Mouse (Mus musculus) gastrocnemius, adult 18-20 months (tissue): ENCODE results near the gene Cpt1c. TPM values are rescaled to one million over a fixed set of nuclear protein-coding genes. Genes with fewer than 3 reads are reported as not detected.

ENCODE experiments used
- DNase-seq: peaks from one replicate; pipeline ENCODE4 v3.0.0; 2021; ENCODE audit warnings: low spot score
- total RNA-seq, 2 experiments: library from RNA; stranded (reverse); gene quantifications; 2 replicates each; pipeline ENCODE4 v1.2.3; 2021

Cpt1c gene
- total RNA-seq, 2 experiments from 2014 or later = 0.64 to 1.4 TPM

GRCm38 (mm10) chr7:44999753-45000152, 25.1 kb upstream of the Cpt1c start:
- DNase-seq = no peak

DNA sequence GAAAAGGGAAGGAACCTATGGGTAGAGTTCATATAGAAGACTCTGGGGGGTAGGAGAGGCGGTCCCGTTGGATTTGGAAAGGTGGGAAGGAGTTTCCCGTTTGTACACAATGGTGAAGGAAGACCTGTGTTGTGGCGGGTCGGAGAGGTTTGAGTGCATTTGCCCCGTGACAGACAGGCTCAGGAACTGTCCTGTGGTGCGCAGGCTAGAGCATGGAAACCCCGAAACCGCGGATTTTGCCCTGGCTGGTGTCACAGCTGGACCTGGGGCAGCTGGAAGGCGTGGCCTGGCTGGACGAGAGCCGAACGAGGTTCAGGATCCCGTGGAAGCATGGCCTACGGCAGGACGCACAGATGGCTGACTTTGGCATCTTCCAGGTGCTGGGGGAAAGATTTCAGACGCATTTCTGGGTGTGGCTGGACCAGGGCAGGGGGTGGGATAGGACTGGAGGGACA, 23.9 kb upstream of the Cpt1c start, which contains the start of gene Bcl2l12:
Gene Bcl2l12, minus strand, starts transcription at position 212 of the 455 bp plus-strand sequence.
- peak; percentile 43 for DNase-seq

DNA sequence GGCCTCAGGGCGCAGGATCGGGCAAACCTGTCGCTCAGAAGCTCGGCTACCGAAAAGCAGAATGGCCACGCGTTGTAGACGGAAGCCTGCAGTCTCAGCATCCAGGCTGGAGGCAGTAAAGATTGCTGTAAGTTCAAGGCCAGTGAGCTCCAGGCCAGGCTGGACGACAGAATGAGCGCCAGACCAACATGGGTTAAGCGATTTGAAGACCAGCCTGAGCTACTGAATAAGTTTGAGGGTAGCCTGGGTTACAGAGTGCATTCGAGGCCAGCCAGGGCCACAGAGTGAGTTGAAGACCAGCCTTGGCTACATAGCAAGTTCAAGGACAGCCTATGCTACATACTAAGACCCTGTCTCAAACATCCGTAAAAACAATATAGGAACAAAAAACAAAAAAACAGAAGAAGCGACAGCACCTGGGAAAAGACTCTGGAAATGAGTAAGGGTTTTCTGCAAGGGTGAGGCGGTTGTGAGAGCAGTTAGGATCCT, 23.3 kb upstream of the Cpt1c start:
- DNase-seq = no peak

GRCm38 (mm10) chr7:44997231-44997939, 22.7 kb upstream of the Cpt1c start, which contains the start of gene Irf3:
Gene Irf3 (plus strand): TSS chr7:44997648.
- DNase-seq = peak; percentile 98

DNA sequence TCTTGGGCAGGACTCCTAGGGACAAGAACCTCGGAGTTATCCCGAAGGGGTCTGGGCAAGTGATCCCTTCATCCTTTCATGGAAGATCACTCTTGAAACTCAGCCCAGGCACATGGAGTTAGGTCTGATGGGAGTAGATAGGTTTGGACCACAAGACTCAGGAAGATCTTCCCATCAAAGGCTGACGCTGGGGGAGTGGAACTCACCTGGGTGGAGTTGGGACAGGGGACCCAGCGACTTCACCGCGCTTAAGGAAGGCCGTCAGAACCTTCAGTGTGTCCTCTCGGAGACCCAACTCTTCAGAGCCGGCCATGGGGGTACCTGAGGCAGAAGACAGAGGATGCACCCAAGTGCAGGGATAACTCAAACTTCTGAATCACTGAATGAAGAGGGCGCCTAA, 22.0 kb upstream of the Cpt1c start:
- no peak for DNase-seq

DNA sequence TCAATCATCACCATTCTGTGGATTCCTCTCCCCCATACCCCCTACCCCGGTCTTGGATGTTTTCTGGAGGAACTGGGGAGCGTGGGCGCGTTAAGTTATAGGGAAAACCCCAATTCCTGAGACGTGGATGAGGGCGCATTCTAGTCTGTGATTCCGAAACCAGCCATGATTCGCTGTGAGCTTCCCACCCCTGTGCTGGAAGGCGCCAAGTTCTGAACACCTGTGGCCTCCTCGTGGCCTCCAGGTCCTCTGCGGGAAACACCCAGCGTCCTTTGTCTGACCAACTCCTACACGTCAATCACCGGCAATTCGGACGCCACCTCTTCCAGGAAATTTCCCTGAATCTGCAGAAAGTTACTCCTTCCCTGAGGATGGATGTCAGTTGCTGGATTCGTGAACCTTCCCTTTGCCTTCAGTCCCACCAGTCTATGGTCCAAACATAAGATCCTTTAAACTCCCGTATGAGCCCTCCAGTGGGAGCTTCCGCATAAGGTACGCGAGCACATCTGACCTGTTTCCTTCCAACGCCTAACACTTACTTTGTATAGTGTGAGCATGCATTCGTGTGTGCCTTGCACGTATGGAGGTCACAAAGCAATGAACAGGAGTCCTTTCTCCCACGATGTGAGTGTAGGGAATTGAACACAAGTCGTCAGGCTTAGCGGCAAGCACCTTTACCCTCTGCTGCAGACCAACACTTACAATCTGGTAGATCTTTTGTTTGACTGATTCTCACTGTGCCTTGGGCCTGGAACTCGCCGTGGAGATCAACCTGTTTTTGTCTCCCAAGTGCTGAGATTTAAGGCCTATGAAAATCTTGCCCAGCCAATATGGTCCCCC, 12.4 kb upstream of the Cpt1c start:
- DNase-seq = no peak

DNA sequence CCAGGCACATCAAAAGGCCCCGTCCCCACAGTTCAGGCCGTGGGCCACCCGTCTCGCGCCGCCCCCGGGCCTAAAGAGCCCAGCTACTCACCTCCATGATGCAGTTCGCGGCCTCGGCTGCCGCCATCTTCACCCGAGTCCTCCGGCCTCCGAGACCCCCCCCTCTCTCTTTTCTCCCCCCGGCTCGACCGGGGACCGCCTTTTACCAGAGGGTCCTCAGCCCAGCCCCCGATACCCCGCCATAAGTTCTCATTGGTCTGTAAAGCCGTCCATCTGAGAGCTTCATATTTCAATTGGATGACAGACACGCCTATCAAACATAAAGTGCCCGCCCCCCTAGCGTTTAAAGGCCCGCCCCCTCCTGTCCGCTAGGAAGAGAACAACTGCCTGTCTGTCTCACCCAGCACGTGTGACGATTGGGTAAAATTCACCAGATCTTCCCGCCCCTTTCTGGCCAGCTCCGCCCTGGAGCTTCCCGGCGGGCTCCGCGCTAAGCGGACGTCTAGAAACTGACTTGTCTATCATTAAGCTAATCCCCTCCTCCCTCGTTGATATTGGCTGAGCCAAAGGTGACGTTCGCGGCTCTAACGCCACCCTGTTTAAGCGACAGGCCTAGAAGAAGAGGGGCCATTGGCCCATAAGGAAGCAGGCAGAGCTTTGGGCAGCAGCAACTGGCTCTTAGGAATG, 11.7 kb upstream of the Cpt1c start, which contains the start of gene Prmt1:
Gene Prmt1, minus strand, starts transcription at position 377 of the 687 bp plus-strand sequence.
- DNase-seq = peak; percentile 99

- DNase-seq = peak; percentile 64
Measured at GRCm38 (mm10) chr7:44985595-44986191, 11.0 kb upstream of the Cpt1c start.

DNA sequence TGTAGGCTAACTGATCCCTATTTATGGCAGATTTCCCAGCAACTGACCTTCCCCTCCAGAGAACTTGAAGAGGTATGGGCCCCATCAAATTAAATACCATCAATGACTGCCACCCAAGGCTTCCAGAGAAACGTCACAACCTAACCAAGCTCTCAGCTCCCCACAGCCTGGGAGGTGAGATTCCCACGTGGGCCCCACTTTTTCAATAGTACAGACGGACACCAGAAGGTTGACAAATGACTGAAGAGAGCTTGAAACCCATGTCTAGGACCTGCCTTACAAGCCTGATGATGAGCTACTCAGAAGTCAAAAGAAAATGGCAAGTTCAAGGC, 10.1 kb upstream of the Cpt1c start:
- DNase-seq = no peak

DNA sequence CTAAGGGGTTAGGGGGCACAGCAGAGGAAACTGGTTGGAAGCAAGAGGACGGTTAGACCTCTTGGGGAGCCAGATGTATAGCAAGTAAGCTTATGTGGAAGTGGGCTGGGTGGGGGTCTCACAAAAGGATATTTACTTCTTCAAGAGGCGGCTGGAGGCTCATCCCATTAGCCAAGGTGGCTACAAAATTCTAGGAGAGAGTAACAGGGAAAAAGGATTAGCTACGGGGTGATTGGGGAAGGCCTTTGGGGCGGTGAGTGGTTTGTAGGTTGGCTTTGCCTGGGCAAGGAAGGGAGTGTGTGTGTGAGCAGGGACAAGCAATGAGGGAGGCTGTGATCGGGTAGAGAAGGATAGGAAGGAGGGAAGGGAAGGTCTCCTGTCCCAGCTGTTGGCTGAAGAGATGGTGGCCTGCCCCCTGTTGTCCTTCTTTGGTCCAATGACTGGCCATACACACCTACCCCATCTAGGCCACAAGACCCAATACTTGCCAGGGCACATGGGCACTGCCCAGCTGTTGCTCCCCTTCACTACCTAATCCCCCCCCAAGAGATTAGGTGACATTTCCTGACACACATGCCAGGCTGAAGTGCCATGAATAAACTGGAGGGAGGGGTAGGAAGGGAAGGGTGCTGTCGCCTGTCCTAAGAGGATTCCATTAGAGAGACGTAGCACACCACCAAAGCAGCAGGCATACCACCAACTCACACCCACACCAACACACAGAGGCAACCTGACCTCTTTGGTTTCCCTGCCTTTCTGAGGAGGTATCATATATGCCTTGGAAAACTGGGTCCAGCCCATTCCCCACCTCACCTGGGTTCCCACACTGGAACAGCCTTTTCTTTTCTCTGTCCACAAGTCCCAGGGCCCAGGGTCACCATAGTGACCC, 9.5 kb upstream of the Cpt1c start:
- peak; percentile 64 for DNase-seq

DNA sequence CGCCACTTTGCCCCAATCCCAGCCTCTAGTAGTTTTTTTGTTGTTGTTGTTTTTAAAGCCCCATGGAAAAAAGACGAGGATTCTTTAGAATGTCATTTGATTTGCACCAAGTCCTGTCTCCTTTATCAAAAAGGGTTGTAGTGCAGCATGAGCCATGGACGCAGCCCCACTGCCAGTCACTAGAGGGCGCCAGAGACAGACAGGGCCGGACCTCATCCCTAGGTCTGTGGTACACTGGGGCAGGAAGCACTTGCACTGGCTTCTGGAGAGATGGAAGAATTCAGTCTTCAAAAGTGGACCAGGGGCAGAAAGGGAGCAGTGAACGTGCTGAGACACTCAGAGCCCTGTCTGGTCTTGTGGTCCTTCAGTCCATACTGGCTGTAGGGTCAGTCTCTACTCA, 8.4 kb upstream of the Cpt1c start:
- peak; percentile 90 for DNase-seq

- DNase-seq = no peak
Measured at GRCm38 (mm10) chr7:44981539-44981938, 6.9 kb upstream of the Cpt1c start.

DNA sequence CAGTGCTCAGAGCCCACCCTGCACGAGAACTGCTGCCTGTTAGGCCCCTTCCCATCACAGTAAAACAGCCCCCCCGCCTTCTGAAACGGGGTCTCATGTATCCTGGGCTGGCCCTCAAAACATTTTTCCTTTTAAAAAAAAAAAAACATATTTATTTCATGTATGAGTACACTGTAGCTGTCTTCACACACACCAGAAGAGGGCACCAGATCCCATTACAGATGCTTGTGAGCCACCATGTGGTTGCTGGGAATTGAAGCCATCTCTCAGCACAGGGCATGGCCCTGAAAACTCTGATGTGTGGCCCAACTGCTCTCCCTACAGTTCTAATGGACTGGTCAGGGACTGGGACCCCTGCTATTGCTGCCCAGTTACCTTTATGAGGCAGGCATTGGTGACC, 3.6 kb upstream of the Cpt1c start:
- no peak for DNase-seq

- no peak for DNase-seq
Measured at GRCm38 (mm10) chr7:44975117-44975419, 417 bp upstream of the Cpt1c start.

- DNase-seq = no peak
Measured at GRCm38 (mm10) chr7:44973415-44974130, 1.1 kb downstream of the Cpt1c start.

GRCm38 (mm10) chr7:44971142-44971541, 3.5 kb downstream of the Cpt1c start:
- no peak for DNase-seq

GRCm38 (mm10) chr7:44970231-44970691, 4.4 kb downstream of the Cpt1c start:
- DNase-seq = peak; percentile 83

GRCm38 (mm10) chr7:44966638-44967037, 8.0 kb downstream of the Cpt1c start:
- DNase-seq = no peak

DNA sequence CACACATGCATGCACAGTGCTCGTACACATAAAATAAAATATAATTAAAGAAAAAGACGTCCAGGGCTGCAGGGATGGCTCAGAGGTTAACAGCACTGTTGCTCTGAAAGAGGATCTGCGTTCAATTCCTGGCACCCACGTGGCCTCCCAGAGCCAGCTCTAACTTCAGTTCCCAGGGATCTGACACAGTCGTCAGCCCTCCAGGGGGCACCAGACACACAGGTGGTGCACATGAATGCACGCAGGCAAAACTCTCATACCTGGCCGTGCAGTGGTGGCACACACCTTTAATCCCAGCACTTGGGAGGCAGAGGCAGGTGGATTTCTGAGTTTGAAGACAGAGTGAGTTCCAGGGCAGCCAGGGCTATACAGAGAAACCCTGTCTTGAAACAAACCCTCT, 8.7 kb downstream of the Cpt1c start:
- no peak for DNase-seq

- no peak for DNase-seq
Measured at GRCm38 (mm10) chr7:44964990-44965389, 9.7 kb downstream of the Cpt1c start.
